Mouse (Mus musculus) liver, embryonic 14.5 days (tissue): Measurements from ENCODE around the gene Cux2. TPM values are rescaled to one million over a fixed set of nuclear protein-coding genes. Genes with fewer than 3 reads are reported as not detected.
A peak's percentile ranks its signal among the peaks of the same experiment; 100 is the strongest.

ENCODE experiments used
- ATAC-seq: fragments of 200-750 bp; cut with Nextera tagmentation; 2 replicates; pipeline ENCODE4 v1.8.0; 2017; ENCODE audit warnings: moderate number of reproducible peaks, mild to moderate bottlenecking, moderate library complexity; ENCODE audit not compliant: insufficient read depth
- DNase-seq, 3 experiments: peaks; one replicate each; pipeline ENCODE4 v3.0.0-alpha.2; 2012 to 2013; ENCODE audit warnings: low read depth in 3 of 3, low spot score in 3 of 3
- H3K27ac ChIP-seq: fragments of 300-500 bp; sonication (generic); 2 replicates; pipeline ENCODE4 v1.5.1; 2014; ENCODE audit warnings: moderate library complexity, mild to moderate bottlenecking, control low read depth, inconsistent platforms
- H3K27me3 ChIP-seq: fragments of 300-500 bp; sonication (generic); 2 replicates; pipeline ENCODE4 v1.6.1; 2014; ENCODE audit warnings: mild to moderate bottlenecking, low read length, moderate library complexity; ENCODE audit not compliant: control insufficient read depth, insufficient read depth
- H3K36me3 ChIP-seq: fragments of 300-500 bp; sonication (generic); replicated peaks from 2 replicates; pipeline ENCODE4 v1.6.1; 2014; ENCODE audit warnings: low read depth; ENCODE audit not compliant: control insufficient read depth, insufficient read depth
- H3K4me1 ChIP-seq, 2 experiments: fragments of 200-500 bp in 1 of 2; fragments of 300-500 bp in 1 of 2; sonication (generic) in 1 of 2; replicated peaks; 2 replicates each; pipeline ENCODE4 v1.6.1; 2012 to 2014; ENCODE audit warnings: antibody characterized with exemption in 1 of 2, inconsistent platforms in 1 of 2, low read length in 1 of 2; ENCODE audit not compliant: control insufficient read depth in 2 of 2, insufficient read depth in 2 of 2
- H3K4me2 ChIP-seq: fragments of 300-500 bp; sonication (generic); 2 replicates; pipeline ENCODE4 v1.6.1; 2014; ENCODE audit warnings: low read depth, mild to moderate bottlenecking, control low read depth, moderate library complexity
- H3K4me3 ChIP-seq, 2 experiments: fragments of 200-500 bp in 1 of 2; fragments of 300-500 bp in 1 of 2; sonication (generic) in 1 of 2; 2 replicates each; pipeline ENCODE4 v1.5.1; 2012 to 2014; ENCODE audit warnings: low read depth in 2 of 2, low read length in 2 of 2, mild to moderate bottlenecking in 2 of 2, control low read depth in 1 of 2, inconsistent platforms in 1 of 2, moderate library complexity in 1 of 2; ENCODE audit not compliant: insufficient read depth in 1 of 2
- H3K9ac ChIP-seq: fragments of 300-500 bp; sonication (generic); replicated peaks from 2 replicates; pipeline ENCODE4 v1.6.1; 2014; ENCODE audit warnings: mild to moderate bottlenecking, control low read depth, moderate library complexity
- H3K9me3 ChIP-seq: fragments of 300-500 bp; sonication (generic); 2 replicates; pipeline ENCODE4 v1.6.1; 2016; ENCODE audit warnings: low read length, mixed read lengths; ENCODE audit not compliant: control insufficient read depth
- CTCF ChIP-seq: IDR thresholded peaks from 2 replicates; pipeline ENCODE4 v1.5.1; 2016; ENCODE audit warnings: antibody characterized with exemption, low read depth, control low read depth
- EP300 ChIP-seq: IDR thresholded peaks from 2 replicates; pipeline ENCODE4 v1.6.1; 2016; ENCODE audit warnings: antibody characterized with exemption, low read depth
- WGBS: fragments of 180-500 bp; shearing (Covaris S2); extraction: QIAGEN DNeasy Blood & Tissue Kit; methylation state at CpG from one replicate; pipeline ENCODE4 v1.1.7; 2014; ENCODE audit not compliant: insufficient replicate concordance; 5-methylcytosine and 5-hydroxymethylcytosine counted together
- polyA plus RNA-seq, 2 experiments: library from polyadenylated mRNA; depleted of rRNA in 1 of 2; stranded (reverse) in 1 of 2; unstranded in 1 of 2; fragments of >200 nt; fragmentation: Nextera tagmentation in 1 of 2; extraction: Ambion mirVana in 1 of 2; gene quantifications; 2 replicates each; pipeline versions ENCODE4 v1.2.1 to v1.2.3; 2012 to 2014

The Cux2 gene
- polyA plus RNA-seq, 2 experiments: 1.0 to 1.4 TPM

DNA sequence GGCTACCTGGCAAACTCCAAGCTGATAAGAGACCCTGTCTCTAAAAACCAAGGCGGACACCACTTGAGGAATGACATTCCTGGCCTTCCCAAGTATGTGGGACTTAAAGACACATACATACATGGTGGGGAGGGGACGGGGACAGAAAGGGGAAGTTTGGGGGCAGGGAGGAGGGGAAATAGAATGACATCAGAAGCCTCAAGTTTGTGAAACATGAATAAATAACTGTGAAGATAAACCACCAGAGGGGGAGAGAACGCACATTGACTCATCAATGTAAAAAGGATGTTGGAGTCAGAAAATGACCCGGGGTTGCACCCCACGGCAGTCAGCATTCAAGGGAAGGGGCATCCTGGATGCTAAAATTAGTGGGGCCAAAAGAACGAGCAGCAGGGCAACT, 53.2 kb downstream of the Cux2 start:
- no peak overlapping the region for H3K4me2 ChIP-seq
- no peak overlapping the region for H3K4me3 ChIP-seq
- H3K36me3 ChIP-seq: no peaks in the 10 kb centered on the region
- no peaks in the 10 kb centered on the region for H3K27me3 ChIP-seq
- peak in 1 of 3 experiments; percentile 16 for DNase-seq
- 12% methylated on average over 6 of the region's 6 CpGs for WGBS
- no peak overlapping the region for H3K9ac ChIP-seq
- H3K9me3 ChIP-seq: no peaks in the 10 kb centered on the region
- TF ChIP-seq CTCF: no peak
- no peak for TF ChIP-seq EP300
- H3K4me1 ChIP-seq: peaks cover 0 to 2% of the 10 kb centered on the region in 2 experiments; a peak in 1 of 4 replicates
- no peak overlapping the region for H3K27ac ChIP-seq
- no peak for ATAC-seq

DNA sequence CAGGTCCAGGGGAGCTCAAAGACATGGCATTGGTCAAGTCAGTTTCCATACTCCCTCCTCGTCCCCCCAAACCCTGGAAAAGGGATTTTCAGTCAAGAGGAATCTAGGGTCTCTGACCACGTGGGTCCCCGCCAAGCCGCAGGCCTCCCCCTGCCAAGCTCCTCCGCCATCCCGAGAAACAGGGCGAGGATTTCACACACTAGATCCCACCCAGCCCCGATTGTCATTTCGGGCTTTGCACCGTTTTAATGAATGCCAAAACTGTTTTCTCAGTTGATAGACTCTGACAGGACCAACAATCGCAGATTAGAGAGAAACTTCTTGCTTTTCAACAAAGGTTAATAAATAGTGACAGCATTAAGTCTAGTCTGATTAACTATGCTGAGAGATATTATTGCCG, 55.1 kb downstream of the Cux2 start:
- Histone ChIP-seq H3K36me3 (no peaks in the 10 kb centered on the region), H3K9me3 (no peaks in the 10 kb centered on the region), H3K9ac (no peak overlapping the region), H3K27ac (no peak overlapping the region), H3K4me1 (peaks cover 0 to 2% of the 10 kb centered on the region in 2 experiments; a peak in 1 of 4 replicates), H3K4me3 (no peak overlapping the region), H3K4me2 (no peak overlapping the region), H3K27me3 (no peaks in the 10 kb centered on the region)
- no peak for ATAC-seq
- TF ChIP-seq CTCF (no peak), EP300 (no peak)
- DNase-seq: no peak
- WGBS: 70% methylated on average over 12 of the region's 12 CpGs

DNA sequence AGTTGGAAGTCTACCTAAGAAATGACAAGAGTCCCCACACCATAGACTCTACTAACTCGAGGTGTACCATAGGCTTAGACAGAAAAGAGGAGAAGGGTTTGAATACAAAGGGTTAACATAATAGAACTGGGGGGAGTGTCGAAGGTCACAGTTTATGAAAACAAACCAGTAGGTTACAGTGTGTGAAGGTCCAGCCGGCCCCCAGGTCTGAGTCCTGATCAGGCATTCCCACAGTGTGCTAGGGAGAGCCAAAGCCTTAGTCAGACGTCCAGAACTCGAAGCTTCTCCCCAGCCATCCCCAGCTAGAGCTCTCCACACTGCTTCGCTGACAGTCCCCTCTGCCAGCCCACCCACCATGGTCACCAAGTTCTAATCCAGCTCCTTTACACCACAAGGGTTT, 58.0 kb downstream of the Cux2 start:
- WGBS: 31% methylated on average over 6 of the region's 6 CpGs
- Histone ChIP-seq H3K27ac (no peak overlapping the region), H3K4me3 (no peak overlapping the region), H3K4me1 (peaks cover 0 to 2% of the 10 kb centered on the region in 2 experiments; a peak in 1 of 4 replicates), H3K9me3 (no peaks in the 10 kb centered on the region), H3K9ac (no peak overlapping the region), H3K36me3 (no peaks in the 10 kb centered on the region), H3K27me3 (no peaks in the 10 kb centered on the region), H3K4me2 (no peak overlapping the region)
- no peak for TF ChIP-seq EP300
- TF ChIP-seq CTCF: no peak
- ATAC-seq: no peak
- no peak for DNase-seq

- H3K9ac ChIP-seq: no peak overlapping the region
- no peaks in the 10 kb centered on the region for H3K9me3 ChIP-seq
- H3K4me2 ChIP-seq: no peak overlapping the region
- no peaks in the 10 kb centered on the region for H3K4me1 ChIP-seq
- no peaks in the 10 kb centered on the region for H3K27me3 ChIP-seq
- no peak for TF ChIP-seq EP300
- TF ChIP-seq CTCF: no peak
- ATAC-seq: no peak
- whole genome bisulfite sequencing: 72% methylated on average over 9 of the region's 9 CpGs
- no peak for DNase-seq
- H3K4me3 ChIP-seq: no peak overlapping the region
- no peak overlapping the region for H3K27ac ChIP-seq
- no peaks in the 10 kb centered on the region for H3K36me3 ChIP-seq
Observed at GRCm38 (mm10) chr5:121985855-121986254, 64.0 kb downstream of the Cux2 start.

GRCm38 (mm10) chr5:121981650-121982131, 68.2 kb downstream of the Cux2 start:
- WGBS: 44% methylated on average over 16 of the region's 16 CpGs
- no peak for TF ChIP-seq EP300
- TF ChIP-seq CTCF: no peak
- no peaks in the 10 kb centered on the region for H3K36me3 ChIP-seq
- H3K4me1 ChIP-seq: no peaks in the 10 kb centered on the region
- H3K27me3 ChIP-seq: no peaks in the 10 kb centered on the region
- ATAC-seq: no peak
- H3K27ac ChIP-seq: no peak overlapping the region
- DNase-seq: no peak
- H3K9ac ChIP-seq: no peak overlapping the region
- no peak overlapping the region for H3K4me3 ChIP-seq
- H3K9me3 ChIP-seq: no peaks in the 10 kb centered on the region
- no peak overlapping the region for H3K4me2 ChIP-seq
